Mouse (Mus musculus) urinary bladder, adult 18-20 months (tissue): ENCODE measurements around the gene Lbh.
A peak's percentile ranks its signal among the peaks of the same experiment; 100 is the strongest.

ENCODE experiments used
- DNase-seq, 2 experiments: peaks; one replicate each; pipeline ENCODE4 v3.0.0; 2022; ENCODE audit warnings: low spot score in 2 of 2, mixed read lengths in 2 of 2

Lbh gene

DNA sequence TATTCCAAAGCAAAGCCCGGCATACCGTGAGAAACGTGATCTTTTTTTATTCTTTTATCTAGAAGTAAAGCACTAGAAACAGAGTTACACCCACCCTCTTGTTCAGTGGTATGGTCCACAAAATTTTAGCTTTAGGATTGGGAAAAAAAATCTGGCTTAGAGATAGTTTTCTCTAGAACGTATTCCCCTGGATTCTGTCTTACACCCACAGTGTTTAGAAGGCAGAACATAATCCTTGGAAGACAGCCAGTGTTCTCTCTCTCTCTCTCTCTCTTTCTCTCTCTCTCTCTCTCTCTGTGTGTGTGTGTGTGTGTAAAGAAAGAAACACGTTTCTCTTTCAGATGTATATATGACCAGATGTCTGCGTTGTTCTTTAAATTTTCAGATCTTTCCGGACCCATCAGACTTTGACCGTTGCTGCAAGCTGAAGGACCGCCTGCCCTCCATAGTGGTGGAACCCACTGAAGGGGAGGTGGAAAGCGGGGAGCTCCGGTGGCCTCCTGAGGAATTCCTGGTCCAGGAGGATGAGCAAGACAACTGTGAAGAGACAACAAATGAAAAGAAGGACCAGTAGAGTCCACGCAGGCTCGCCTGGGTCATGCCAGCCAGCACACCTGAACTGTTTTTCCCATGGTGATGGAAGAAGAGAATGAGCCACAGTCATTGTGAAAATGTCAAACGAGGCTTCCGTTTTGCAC is 20.9 kb downstream of the Lbh start:
- DNase-seq: no peak

DNA sequence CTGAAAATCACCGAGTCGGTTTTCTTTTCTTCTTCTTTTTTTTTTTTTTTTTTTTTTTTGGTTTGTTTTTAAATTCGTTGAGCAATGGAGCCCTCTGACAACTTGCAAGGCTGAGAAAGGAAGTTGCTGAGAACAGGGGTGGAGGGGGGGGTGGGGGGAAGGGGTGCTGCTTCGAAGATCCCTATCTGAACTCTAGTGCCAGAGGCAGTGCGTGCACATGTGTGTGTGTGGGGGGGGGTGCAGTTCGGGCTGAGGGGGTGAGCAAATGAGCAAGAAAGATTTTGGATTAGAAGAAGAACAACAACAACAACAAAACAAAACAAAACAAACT is 21.4 kb downstream of the Lbh start:
- no peak for DNase-seq

DNA sequence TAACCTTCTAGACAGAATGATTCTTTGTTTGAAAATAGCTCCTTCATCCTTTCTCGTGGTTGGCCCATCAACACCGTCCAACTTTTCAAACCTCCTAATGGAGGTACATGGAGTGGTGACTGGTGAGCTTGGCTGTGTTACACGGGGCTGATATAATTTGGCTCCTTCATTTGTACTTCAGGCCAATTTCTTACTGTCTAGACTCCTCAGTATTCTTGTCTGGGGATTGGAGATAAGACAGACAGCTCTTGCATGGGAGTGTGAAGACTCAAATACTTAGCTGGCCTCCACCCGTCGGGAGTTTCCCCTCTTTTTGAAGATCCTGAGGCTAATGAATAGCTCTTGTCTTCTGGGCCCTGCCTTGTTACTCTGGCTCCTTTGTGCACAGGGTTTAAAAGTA is 26.3 kb downstream of the Lbh start:
- DNase-seq: no peak

DNA sequence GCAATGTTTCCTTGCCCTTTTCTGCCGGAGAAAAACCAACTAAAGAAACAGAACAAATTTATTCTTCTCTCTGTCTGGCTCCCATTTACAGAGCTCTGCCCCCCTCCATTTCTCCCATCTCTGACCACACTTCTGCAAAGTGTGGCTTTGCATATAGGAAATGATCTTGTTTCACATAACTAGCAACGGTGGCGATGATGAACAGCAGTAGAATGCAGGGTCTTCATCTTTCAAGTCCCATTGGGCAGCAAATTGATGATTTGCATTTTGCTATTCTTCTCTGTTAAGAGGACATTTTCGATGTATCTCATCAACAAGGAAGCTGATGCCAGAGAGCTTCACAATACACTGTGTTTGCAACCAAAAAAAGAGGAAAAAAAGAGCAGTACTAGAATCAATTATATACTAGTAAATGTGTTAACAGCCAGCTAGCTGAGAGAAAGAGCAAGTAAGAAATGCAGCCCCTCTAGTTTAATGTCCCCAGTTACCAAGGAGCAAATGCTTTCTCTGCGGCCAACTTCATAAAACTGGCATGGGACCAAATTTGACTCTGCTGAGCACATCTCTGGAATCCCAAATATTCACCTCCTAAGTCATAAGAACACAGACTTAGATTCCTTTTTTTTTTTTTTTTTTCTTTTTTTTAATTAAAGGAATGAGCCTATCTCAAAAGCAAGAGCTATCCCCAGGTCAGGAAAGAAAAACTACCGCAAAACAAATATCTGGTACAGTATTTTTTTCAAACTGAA is 29.2 kb downstream of the Lbh start:
- no peak for DNase-seq

DNA sequence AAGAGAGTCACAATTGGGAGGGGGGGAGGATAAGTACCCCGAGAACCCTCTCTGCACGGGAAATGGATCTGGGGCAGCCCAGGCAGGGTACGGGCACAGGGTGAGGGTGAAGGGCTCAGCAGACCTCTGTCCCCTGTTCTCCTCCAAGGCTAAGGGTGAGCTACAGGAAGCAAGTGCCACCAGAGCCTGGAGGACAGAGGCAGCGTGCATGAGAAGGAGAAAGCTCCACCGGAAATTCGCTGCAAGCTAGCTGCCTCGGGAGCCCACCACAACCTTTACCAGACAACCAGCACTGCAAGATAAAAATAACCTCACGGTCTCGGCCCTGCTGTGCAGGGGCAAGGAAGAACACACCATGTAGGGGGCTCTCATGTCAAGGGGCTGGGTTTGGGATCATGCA is 30.0 kb downstream of the Lbh start:
- no peak for DNase-seq

DNA sequence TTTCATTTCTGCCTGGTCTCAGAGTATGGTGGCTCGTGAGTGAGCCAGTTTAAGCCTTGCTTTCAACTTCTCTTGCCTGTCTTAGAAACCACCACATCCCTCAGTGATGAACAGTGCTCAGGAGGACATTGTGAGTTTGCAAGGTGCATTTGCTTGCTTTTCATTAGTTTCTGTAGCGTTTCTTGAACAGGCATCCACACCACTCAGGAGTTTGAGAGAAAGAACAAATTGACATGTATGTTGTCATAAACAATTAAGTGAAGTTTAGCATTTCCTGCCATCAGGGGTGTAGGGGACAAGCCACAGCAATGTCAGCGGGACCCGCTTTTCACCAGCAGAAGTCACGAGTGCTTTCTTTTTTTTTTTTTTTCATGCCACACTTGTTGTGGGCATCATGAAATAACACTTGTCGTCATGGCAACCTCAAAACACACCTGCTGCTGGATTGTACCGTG is 31.2 kb downstream of the Lbh start:
- DNase-seq: no peak

DNA sequence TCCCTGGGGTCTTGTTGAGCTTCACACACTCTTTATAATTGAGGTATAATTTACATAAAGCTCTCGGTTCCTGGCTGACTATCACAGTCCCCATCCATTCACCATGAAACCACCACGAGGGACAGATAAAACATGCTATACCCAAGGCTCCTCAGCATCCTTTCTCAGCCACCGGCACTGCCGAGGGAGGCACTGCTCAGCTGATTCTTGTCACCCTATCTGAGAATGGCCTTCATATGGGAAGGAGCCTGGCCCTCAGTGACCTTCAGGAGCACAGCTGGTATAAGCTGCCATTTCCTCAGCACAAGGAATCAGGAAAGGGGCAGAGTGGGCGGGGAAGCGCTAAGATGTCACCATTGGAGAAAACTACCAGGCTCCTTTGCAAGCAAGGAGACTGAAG is 33.2 kb downstream of the Lbh start:
- DNase-seq: no peak

DNA sequence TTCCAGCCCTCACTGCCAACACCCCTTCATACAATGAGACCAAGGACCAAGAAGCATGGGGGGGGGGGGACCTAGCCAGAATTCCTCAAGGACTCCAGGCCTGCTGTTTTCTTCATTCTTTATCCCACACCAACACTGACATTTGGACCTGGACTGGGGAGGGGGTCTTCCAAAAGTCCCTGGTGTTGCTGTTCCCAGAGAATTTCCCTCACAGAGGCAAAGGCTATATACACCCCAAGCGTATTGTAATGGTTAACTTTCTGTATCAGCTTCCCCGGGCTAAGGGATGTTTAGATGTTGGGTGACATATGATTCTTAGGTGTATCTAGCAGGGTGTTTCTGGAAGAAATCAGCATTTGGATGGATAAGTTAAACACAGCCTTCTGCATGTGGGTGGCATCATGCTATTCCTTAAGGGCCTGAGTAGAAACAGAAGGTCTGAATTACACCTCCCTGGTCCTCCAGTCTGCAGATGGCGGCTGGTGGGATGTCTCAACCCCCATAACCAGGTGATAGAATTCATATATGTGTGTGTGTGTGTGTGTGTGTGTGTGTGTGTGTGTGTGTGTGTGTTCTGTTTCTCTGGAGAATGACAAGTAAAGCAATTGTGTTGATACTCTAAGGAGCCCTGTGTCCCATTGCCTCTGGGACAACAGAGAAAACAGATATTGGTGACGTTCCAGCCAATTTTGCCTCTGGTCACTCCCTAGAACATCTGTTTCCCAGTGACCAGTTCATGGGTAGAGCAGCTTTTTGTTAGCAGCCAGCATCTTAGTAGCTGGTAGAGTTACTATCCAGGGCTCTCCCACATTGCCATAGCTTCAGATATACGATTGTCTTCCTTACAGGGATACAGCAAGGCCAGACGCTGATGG is 35.9 kb downstream of the Lbh start:
- no peak for DNase-seq

DNA sequence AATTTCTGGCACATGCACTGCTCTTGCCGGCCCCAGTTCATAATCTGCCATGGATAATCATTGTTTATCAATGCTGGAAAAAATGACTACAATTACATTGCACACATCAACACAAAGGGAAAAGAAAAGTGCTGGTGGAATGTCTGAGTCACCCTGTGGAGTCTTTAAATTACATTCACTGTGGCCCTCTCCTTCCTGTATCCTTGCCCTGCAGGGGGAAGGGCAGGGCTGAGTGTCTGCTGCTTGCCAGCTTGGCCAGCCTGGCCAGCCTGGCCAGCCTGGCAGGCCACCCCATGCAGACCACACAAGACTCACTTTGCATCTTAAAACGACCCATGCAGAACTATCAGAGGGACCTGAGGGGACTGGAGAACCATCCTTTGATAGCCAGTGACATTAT is 37.4 kb downstream of the Lbh start:
- DNase-seq: no peak

DNA sequence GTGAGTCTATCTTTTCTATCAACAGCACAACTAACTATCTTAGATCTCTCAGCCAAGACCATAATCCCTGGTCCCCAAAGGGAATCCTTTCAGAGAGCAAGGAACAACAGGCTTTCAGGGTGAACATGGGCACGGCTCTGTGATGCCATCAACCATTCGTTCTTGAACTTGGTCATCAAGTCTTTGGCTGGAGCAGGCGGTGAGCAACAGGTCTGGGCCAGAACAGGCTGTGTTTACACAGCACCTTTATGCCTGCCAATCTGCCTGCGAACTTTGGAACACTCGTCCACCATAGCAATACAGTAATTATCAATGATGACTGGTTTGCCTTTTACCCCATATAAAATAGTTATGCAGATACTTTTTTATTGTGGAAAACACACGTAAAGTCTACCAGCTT is 38.9 kb downstream of the Lbh start:
- DNase-seq: peak in 1 of 2 experiments; percentile 71

DNA sequence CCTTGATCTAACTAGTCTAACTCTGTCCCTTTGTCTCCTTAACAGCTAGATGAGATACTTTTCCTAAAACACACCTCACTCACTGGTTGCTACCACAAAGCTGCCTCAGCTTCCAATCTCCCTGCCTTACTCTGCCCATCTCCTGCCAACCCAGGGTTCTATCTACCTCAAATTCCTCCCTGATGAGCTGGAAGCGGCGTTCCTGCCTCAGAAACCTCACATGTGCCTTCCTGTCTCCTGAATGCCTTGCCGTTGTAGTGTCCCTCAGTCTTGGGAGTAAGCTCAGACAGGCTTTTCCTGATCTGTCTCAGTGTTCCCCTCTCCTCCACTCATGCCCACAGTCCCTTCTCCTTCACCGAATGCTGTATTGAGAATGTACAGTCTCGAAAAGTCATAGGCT is 40.8 kb downstream of the Lbh start:
- no peak for DNase-seq

DNA sequence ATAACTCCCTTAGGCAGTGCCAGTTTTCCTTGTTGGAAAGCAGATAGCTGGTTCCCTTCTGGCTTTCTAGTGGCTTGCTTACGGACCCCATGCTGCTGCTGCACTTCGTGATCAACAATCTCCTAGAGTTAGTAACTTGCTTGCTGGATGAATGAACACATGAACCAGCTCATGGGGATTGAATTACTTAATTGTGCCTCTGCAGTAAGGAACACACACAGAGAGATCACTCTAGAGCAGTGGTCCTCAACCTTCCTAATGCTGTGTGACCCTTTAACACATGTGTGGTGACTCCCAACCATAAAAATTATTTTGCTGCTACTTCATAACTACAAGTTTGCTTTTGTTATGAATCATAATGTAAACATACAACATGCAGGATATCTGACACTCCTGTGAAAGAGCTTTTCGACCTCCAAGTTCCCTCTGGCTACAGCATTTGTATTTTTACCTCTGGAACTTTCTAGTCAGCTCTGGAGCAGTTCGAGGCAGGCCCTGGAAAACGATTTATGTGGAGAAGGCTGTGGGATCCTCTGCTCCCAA is 41.5 kb downstream of the Lbh start:
- no peak for DNase-seq

DNA sequence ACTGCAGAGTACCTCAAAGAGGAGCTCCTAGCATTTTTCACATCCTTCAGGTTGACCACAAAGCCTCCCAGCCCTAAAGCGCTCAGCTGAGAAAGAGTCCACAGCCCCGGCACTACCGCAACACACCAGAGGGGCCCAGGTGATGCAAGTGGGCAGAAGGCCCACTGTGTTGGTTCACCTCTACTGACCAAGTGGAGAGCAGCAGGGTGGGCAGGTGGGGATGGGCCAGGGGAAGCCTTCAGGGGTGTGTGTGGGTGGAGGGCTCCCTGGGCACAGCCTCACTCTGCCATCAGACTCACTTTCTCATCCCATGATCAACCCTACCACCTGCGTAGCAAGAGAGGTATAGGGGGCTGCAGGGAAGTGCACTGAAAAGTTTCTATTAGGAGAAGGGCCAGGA is 42.1 kb downstream of the Lbh start:
- DNase-seq: no peak

DNA sequence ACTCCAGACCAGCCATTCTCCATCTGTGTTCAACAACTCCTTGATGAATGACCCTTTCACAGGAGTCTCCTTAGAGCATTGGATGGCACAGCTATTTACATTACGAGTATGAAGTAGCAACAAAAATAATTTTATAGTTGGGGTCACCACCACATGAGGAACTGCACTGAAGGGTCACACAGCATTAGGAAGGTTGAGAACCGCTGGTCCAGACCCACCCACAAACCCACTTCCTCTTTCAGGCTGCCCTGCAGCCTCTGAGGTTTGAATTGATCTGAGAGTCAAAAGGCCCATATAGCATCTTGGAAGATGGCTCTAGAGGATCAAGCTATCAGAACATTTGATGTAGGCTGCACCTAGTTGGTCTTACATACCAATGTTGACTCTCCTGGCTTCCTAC is 42.8 kb downstream of the Lbh start:
- DNase-seq: no peak

DNA sequence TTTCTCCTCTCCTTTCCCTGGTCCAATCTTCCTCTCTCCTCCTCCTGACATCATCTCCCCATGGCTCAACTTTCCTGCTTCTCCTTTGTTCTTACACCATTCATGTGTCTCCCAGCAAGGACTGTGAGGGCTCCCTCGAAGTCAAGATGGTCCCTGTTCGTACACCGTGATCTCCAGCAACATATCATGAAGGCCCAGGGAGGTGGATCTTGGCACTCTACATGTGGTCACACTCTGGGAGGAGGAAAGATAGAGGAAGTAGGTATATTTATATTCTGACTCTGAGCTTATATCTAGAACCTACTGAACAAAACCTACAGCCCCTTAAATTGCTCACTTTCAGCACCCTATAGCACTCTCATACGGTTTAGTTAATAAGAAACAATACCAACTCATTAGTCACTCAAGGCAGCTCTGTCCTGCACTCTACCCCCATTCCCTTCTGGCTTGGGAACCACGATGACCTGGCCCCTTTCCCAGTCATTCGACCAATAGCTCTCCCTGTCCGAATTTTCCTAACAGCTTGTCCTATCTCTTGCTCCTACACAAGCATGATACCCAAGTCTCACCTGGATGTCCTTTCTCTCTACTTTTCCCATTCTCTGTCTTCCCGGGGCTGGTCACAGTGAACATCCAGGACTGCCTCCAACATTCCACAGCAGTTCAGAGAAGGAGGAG is 44.0 kb downstream of the Lbh start:
- no peak for DNase-seq

DNA sequence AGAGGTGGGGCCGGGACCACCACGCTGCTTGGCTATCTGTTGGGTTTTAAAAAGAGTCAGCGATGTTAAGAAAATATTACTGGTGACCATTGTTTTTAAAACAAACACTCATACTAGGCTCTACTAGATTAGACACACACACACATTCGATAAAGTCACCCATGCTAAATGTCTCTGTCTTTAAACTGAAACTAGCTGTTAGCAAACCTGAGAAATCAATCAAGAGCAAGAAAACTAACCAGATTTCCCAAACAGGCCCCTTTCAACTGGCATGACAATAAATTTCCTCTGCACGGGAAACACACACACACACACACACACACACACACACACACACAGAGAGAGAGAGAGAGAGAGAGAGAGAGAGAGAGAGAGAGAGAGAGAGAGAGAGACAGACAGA is 47.6 kb downstream of the Lbh start:
- no peak for DNase-seq

DNA sequence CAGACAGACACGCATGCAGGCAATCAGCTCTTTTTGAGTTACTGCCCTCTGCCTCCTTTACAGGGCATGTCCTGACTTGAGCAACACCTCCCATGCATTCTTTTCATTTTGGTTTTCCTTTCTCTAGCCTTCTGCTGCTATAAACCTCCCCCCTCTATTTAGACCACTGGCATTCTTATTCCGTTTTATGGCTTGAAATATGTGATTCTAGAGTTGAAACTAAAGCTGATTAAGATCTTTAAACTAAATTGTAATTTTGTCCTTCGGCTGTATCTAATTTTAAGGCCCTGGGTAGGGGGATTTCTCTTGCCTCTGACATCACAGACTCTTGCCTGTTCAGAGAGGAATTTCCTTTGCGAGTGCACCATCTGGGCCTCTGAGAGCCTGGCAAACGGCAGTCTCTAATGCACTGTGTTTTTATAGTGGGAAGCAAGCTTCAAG is 48.0 kb downstream of the Lbh start:
- no peak for DNase-seq

DNA sequence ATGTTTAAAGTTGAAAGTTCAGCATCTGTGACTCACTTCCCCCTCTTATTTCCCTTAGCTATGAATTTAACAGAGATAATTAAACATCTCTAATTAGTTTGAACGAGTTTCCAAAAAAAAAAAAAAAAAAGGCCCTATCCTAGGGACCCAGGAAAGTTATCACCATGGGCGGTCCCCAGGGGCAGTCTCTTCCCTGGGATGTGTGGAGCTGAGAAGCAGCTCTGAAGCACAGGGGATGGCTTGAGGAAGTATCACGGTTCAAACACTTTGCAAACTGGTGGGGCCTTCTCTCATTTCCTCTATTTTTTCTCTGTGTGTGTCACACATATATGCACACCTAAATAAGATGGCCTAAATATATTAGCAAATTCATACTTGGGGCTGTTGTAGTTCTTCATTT is 48.8 kb downstream of the Lbh start:
- DNase-seq: no peak

DNA sequence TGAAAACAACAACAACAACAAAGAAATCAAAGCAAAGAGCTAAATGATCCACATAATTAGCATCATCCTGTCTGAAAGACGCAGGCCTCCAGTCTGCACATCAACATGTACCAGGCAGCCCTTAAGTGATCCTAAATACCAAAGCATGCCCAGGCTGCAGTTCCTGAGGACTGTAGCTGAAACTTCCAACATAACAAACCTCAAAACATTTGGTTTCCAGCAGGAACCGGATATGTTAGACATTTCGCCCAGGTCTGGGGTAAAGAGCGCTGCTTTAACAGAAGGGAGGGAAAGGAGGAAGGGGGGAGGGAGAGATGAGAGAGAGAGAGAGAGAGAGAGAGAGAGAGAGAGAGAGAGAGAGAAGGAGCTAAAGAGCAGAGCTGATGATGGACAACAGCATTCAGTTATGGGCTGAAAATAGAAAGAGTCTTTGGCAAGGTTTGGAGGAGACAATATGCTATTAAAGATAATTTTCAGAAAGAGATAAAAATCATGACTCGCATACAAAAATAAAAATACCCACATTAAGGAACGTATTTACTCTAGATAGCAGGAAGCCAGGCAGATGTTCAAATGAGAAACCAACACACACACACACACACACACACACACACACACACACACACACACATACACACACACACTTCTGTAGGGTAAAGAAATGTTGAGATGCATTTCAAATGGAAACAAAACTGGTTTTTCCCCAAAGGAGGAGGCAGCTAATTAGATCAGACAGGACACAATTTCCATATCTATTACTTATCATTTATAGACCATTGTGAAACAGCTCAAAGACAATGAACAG is 49.5 kb downstream of the Lbh start:
- no peak for DNase-seq

DNA sequence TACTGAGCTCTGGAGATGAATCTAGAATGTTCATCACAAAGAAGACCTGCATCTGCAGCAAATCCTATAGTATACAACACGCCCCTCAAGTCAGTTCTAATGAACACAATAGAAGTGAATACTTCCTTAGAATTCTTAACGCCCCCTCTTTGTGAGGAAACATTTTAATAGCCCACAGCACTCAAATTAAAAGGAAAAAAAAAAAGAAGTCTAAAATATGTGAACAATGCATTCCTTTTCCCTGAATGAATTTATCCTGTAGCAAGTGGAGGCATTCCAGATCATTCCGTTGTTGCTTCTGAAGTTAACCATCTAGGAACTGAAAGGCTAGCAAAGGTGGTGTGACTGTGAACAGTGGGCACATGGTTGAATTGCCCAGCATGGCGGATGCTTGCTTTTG is 50.6 kb downstream of the Lbh start:
- DNase-seq: no peak

DNA sequence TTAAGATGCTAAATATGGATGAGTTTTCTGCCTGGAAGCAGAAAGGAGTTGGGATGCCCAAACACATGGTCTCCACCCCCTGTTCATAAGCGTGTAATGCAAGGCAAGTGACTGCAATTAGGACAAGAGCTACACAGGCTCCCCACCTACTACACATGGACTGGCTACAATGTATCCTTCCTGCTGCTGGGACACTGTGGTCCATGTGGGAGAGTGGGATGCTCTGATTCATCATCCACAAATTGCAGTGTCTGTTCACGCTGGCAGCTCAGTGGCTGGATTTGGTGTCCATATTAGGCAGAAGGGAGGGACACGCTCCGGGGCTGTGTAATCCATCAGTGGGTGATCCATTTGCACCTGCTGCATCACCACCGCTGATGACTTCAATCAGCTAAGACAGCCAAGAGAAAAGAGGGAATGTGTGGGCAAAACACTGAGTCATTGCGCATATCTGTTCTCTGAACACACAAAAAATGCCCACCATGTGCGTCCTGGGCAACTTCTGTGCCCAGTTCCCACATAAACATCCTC is 52.6 kb downstream of the Lbh start:
- no peak for DNase-seq
